Mouse (Mus musculus): ENCODE measurements at regions not wholly inside any gene's neighbourhood (a gene's known extent, or its start where the extent isn't known, plus 50 kb on each side); places are given as distances from the start of the nearest gene placed in this dataset.

- no peak for TF ChIP-seq CTCF (IDR thresholded peaks at IDR 0.05; ENCODE audit: extremely low read depth, insufficient read length, insufficient replicate concordance, low read depth, low read length)
- TF ChIP-seq POLR2A (IDR thresholded peaks at IDR 0.05; ENCODE audit: low read depth, low read length) = no peak
These were observed 88.5 kb upstream of the Pfkp start for GRCm38 (mm10) chr13:6736984-6737566.
